Mouse (Mus musculus) brain, embryonic 14.5 days (tissue): ENCODE data around the gene S1pr4.

Experiments used
- CTCF ChIP-seq: fragments of 200-500 bp; IDR thresholded peaks from 2 replicates; pipeline ENCODE4 v1.5.1; 2012; ENCODE audit warnings: inconsistent platforms, mild to moderate bottlenecking, moderate library complexity, borderline replicate concordance; ENCODE audit not compliant: insufficient read depth, insufficient read length; ENCODE audit errors: extremely low read depth
- POLR2A ChIP-seq: fragments of 200-500 bp; IDR thresholded peaks from 2 replicates; pipeline ENCODE4 v1.6.1; 2012; ENCODE audit warnings: mild to moderate bottlenecking, inconsistent platforms, borderline replicate concordance; ENCODE audit not compliant: poor library complexity, insufficient read depth, insufficient read length, severe bottlenecking; ENCODE audit errors: extremely low read depth

DNA sequence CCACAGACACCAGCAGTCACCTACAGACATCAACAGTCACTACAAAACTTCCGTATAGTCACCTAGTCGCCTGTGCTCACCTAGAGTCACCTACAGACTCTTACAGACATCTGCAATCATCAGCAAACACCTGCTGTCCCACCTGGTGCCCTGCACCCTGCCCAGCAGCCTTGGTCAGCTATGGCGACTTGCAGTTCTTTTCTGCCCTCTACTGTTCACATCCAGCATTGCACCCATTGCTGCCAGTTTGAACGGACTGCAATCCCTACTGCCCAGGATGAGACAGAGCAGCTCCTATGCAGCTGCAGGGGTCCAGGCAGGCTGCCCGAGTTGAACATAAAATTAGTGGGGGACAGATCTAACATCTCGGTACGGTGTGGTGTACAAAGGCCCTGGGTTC, 49.8 kb downstream of the S1pr4 start:
- TF ChIP-seq CTCF (peak; percentile 99), POLR2A (no peak)
